Comparison of ENCODE assay signal across 7 mouse cellular contexts in genomic region chr7:30347828-30348227, GRCm38 (mm10). TPM values are rescaled to one million over a fixed set of nuclear protein-coding genes. Genes with fewer than 3 reads are reported as not detected.
A peak's percentile ranks its signal among the peaks of the same experiment; 100 is the strongest.
DNase-seq lines count a peak whose midpoint lies in the region; ATAC-seq and TF ChIP-seq lines count a peak whose summit lies in the region.

No protein-coding gene starts in this region.

- TF ChIP-seq POLR2A in bone marrow macrophage, adult 2 months (IDR thresholded peaks at IDR 0.05; ENCODE audit: borderline replicate concordance, low read depth, low read length), result no peak
- TF ChIP-seq POLR2A in embryonic fibroblast, embryonic 13.5 days (IDR thresholded peaks at IDR 0.05; ENCODE audit: low read depth, low read length), result no peak

- peaks cover 27% of the 10 kb centered on the region for H3K27me3 ChIP-seq in hindbrain, embryonic 14.5 days (ENCODE audit: control insufficient read depth, insufficient read depth, low read length)

- no peaks in the 10 kb centered on the region for H3K4me1 ChIP-seq in bone marrow macrophage, adult 2 months (ENCODE audit: control insufficient read depth, insufficient read depth, low read length)
- no peaks in the 10 kb centered on the region for H3K4me1 ChIP-seq in embryonic fibroblast, embryonic 13.5 days (ENCODE audit: control insufficient read depth, insufficient read depth, low read length)
- H3K4me1 ChIP-seq in hindbrain, embryonic 14.5 days (replicated peaks; ENCODE audit: control insufficient read depth, insufficient read depth, low read length), result 0 out of 2 replicates have a peak, but pooled peaks cover 5% of the 10 kb centered on the region

- no peaks in the 10 kb centered on the region for H3K9me3 ChIP-seq in hindbrain, embryonic 14.5 days (ENCODE audit: control insufficient read depth, low read length)

- no peak overlapping the region for H3K9ac ChIP-seq in hindbrain, embryonic 14.5 days

- H3K4me2 ChIP-seq in hindbrain, embryonic 14.5 days (replicated peaks), result peak overlapping the region; percentile 49

- 2% methylated on average over 30 of the region's 30 CpGs for WGBS in hindbrain, embryonic 14.5 days

- H3K36me3 ChIP-seq in hindbrain, embryonic 14.5 days (replicated peaks; ENCODE audit: control insufficient read depth, insufficient read depth), result no peaks in the 10 kb centered on the region

- ATAC-seq in hindbrain, embryonic 14.5 days (ENCODE audit: low FRiP score), result peak; percentile 83
- peak; percentile 93 for ATAC-seq in megakaryocyte progenitor cell, adult 5-6 weeks (replicated peaks; ENCODE audit: poor library complexity)

- H3K27ac ChIP-seq in bone marrow macrophage, adult 2 months (ENCODE audit: insufficient read depth, low read depth, low read length), result no peak overlapping the region
- no peak overlapping the region for H3K27ac ChIP-seq in embryonic fibroblast, embryonic 13.5 days (ENCODE audit: insufficient read depth, low read length)
- no peak overlapping the region for H3K27ac ChIP-seq in hindbrain, embryonic 14.5 days

- H3K4me3 ChIP-seq in bone marrow macrophage, adult 2 months (ENCODE audit: insufficient read depth, low read length), result no peak overlapping the region
- H3K4me3 ChIP-seq in embryonic fibroblast, embryonic 13.5 days (ENCODE audit: insufficient read depth, low read length), result no peak overlapping the region
- 0 out of 2 replicates have a peak overlapping the region, but pooled peaks have one; percentile 3 for H3K4me3 ChIP-seq in hindbrain, embryonic 14.5 days (replicated peaks; ENCODE audit: low read length)

- peak; percentile 75 for TF ChIP-seq CTCF in bone marrow macrophage, adult 2 months (IDR thresholded peaks at IDR 0.05; ENCODE audit: low read depth, low read length)
- TF ChIP-seq CTCF in embryonic fibroblast, embryonic 13.5 days (IDR thresholded peaks at IDR 0.05; ENCODE audit: borderline replicate concordance, insufficient read depth, low read length), result peak; percentile 56

- DNase-seq in MEL-GATA-1-ER (ENCODE audit: extremely low read depth, low read depth), result peak; percentile 17
- DNase-seq in hindbrain, embryonic 14.5 days (ENCODE audit: low spot score), result peak; percentile 87
- DNase-seq in left cerebral cortex, adult 11 months (ENCODE audit: low spot score), result peak; percentile 77
- DNase-seq in right cerebral cortex, postnatal 4 days, result peak; percentile 79

RNA-seq across cellular contexts. Expression of gene Lrfn3, which starts 14.7 kb away (rescaled TPM):
- polyA plus RNA-seq in bone marrow macrophage, adult 2 months (2012; ENCODE audit: insufficient read depth, insufficient read length, missing spikeins), result not detected in 2 replicates
- polyA plus RNA-seq in embryonic fibroblast, embryonic 13.5 days (2011; ENCODE audit: insufficient read length, low read depth, missing spikeins), result 7.5 and 7.6 TPM in 2 replicates
- polyA plus RNA-seq in hindbrain, embryonic 14.5 days (2014; fragmentation: Nextera tagmentation; extraction: Ambion mirVana), result 14.5 and 15.0 TPM in 2 replicates
- not detected in 2 replicates for total RNA-seq in megakaryocyte progenitor cell, adult 5-6 weeks (2015)
- total RNA-seq in megakaryocyte progenitor cell, adult 5-6 weeks (2017), result not detected in 2 replicates

RNA-seq across cellular contexts. Expression of gene Sdhaf1, which starts 24.1 kb away (rescaled TPM):
- polyA plus RNA-seq in bone marrow macrophage, adult 2 months (2012; ENCODE audit: insufficient read depth, insufficient read length, missing spikeins), result 4.5 and 4.6 TPM in 2 replicates
- polyA plus RNA-seq in embryonic fibroblast, embryonic 13.5 days (2011; ENCODE audit: insufficient read length, low read depth, missing spikeins), result 6.1 and 6.8 TPM in 2 replicates
- 16.5 and 19.2 TPM in 2 replicates for polyA plus RNA-seq in hindbrain, embryonic 14.5 days (2014; fragmentation: Nextera tagmentation; extraction: Ambion mirVana)
- 7.6 and 9.0 TPM in 2 replicates for total RNA-seq in megakaryocyte progenitor cell, adult 5-6 weeks (2015)
- total RNA-seq in megakaryocyte progenitor cell, adult 5-6 weeks (2017), result 10.5 and 11.7 TPM in 2 replicates

RNA-seq across cellular contexts. Expression of gene E130208F15Rik, which starts 26.3 kb away (rescaled TPM):
- not detected in 2 replicates for polyA plus RNA-seq in bone marrow macrophage, adult 2 months (2012; ENCODE audit: insufficient read depth, insufficient read length, missing spikeins)
- polyA plus RNA-seq in embryonic fibroblast, embryonic 13.5 days (2011; ENCODE audit: insufficient read length, low read depth, missing spikeins), result 0.67 and 0.90 TPM in 2 replicates
- polyA plus RNA-seq in hindbrain, embryonic 14.5 days (2014; fragmentation: Nextera tagmentation; extraction: Ambion mirVana), result not detected in 2 replicates
- total RNA-seq in megakaryocyte progenitor cell, adult 5-6 weeks (2015), result 0.47 TPM in 1 of 2 replicates, not detected in the other
- total RNA-seq in megakaryocyte progenitor cell, adult 5-6 weeks (2017), result 1.6 and 2.0 TPM in 2 replicates

RNA-seq across cellular contexts. Expression of gene Syne4, which starts 33.2 kb away (rescaled TPM):
- polyA plus RNA-seq in bone marrow macrophage, adult 2 months (2012; ENCODE audit: insufficient read depth, insufficient read length, missing spikeins), result 1.2 TPM in 1 of 2 replicates, not detected in the other
- 1.5 and 2.6 TPM in 2 replicates for polyA plus RNA-seq in embryonic fibroblast, embryonic 13.5 days (2011; ENCODE audit: insufficient read length, low read depth, missing spikeins)
- 10.7 and 11.9 TPM in 2 replicates for polyA plus RNA-seq in hindbrain, embryonic 14.5 days (2014; fragmentation: Nextera tagmentation; extraction: Ambion mirVana)
- total RNA-seq in megakaryocyte progenitor cell, adult 5-6 weeks (2015), result 0.24 and 0.25 TPM in 2 replicates
- 2.0 TPM in 1 of 2 replicates, not detected in the other for total RNA-seq in megakaryocyte progenitor cell, adult 5-6 weeks (2017)

RNA-seq across cellular contexts. Expression of gene Alkbh6, which starts 39.3 kb away (rescaled TPM):
- polyA plus RNA-seq in bone marrow macrophage, adult 2 months (2012; ENCODE audit: insufficient read depth, insufficient read length, missing spikeins), result 32.8 and 39.9 TPM in 2 replicates
- polyA plus RNA-seq in embryonic fibroblast, embryonic 13.5 days (2011; ENCODE audit: insufficient read length, low read depth, missing spikeins), result 20.7 and 21.3 TPM in 2 replicates
- 119 and 123 TPM in 2 replicates for polyA plus RNA-seq in hindbrain, embryonic 14.5 days (2014; fragmentation: Nextera tagmentation; extraction: Ambion mirVana)
- 17.8 and 21.9 TPM in 2 replicates for total RNA-seq in megakaryocyte progenitor cell, adult 5-6 weeks (2015)
- total RNA-seq in megakaryocyte progenitor cell, adult 5-6 weeks (2017), result 34.2 and 41.8 TPM in 2 replicates

Comparison
In these comparisons a context has a peak if more than half of its experiments do, and no peak if none do; other contexts are left out.
1. DNase-seq: peak in every context shown above with its lines; median percentile 87 in hindbrain, embryonic 14.5 days; 79 in right cerebral cortex, postnatal 4 days; 77 in left cerebral cortex, adult 11 months; 17 in MEL-GATA-1-ER.